Mouse (Mus musculus): ENCODE measurements at regions not wholly inside any gene's neighbourhood (a gene's known extent, or its start where the extent isn't known, plus 50 kb on each side); places are given as distances from the start of the nearest gene placed in this dataset.
A peak's percentile ranks its signal among the peaks of the same experiment; 100 is the strongest.

DNA sequence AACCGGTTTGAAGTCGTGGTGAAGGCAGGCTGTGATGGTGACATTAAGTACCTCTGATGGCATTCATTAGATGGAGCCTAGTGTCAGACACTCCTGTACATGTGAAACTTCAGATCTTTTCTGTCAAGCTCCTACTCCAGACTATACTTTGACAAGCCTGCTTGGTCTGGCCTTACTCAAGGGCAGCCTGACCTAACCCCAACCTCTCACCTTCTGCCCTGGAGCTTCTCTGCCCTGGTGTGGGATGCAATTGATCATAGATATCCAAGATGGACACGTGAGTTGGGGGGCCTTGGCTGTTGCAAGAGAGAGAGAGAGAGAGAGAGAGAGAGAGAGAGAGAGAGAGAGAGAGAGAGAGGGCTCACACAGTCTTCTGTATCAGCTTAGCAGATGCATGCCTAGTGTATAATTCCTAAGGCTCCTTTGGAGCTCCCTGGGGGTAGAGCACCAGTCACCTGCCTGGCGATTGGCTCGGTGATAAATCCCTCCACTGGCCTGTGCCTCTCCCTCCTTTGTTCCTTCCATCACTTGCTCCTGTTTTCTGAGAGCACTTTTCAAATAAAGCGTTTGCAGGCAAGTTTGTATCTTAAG, 416.4 kb downstream of the Wdr11 start:
- Histone ChIP-seq H3K9me3 (ENCODE audit: control insufficient read depth, low read length) (no peaks in the 10 kb centered on the region), H3K9ac (ENCODE audit: low read depth, low read length) (no peak overlapping the region), H3K4me1 (ENCODE audit: control insufficient read depth, insufficient read depth, low read length) (peaks cover 7% of the 10 kb centered on the region; the same call in 1 of the 2 replicates), H3K27ac (ENCODE audit: low read depth, low read length) (no peak overlapping the region), H3K4me2 (replicated peaks; ENCODE audit: low read depth, low read length) (no peak overlapping the region), H3K27me3 (ENCODE audit: control insufficient read depth, insufficient read depth, low read length) (no peaks in the 10 kb centered on the region), H3K4me3 (ENCODE audit: low read length) (no peak overlapping the region), H3K36me3 (ENCODE audit: control insufficient read depth, insufficient read depth, low read length) (no peaks in the 10 kb centered on the region)
- ATAC-seq (ENCODE audit: low FRiP score, low TSS enrichment): no peak
- WGBS: 26% methylated on average over 6 of the region's 6 CpGs

DNA sequence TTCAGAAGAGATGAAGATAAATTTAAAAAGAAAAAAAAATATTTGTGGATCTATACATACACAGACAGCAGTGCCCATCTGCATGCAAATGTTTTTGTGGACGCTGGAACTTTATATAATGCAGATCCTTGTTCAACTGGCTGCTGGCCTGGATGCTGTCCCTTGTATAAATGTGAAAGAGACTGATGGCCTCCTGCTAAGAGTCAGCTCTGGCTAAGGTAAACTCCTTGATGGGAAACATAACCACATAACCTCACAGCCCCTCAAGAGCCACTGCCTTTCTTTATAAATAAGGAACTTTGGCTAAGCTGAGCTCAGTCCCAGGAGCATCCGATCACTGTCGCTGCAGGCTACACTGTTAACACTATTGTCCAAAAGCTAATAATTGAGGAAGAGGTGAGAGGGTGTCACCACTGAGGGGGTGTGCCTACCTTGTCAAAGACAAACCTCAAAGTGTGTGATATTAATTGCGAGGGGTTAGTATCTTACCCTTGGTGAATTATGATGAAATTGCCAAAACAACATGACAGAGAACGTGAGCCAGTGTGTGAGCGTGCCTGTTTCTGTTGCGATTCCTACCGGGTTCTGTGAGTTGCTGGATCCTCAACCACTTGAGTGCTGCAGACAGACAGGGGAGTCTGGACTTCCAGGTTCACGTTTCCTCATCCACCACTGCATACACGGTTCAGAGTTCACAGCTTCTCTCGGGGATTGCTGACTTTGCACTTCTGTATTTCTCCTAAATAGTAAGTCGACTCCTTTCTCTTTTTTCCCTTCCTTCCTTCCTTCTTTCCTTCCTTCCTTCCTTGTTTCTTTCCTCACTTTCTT, 417.1 kb downstream of the Wdr11 start:
- Histone ChIP-seq H3K9ac (ENCODE audit: low read depth, low read length) (no peak overlapping the region), H3K27me3 (ENCODE audit: control insufficient read depth, insufficient read depth, low read length) (no peaks in the 10 kb centered on the region), H3K27ac (ENCODE audit: low read depth, low read length) (no peak overlapping the region), H3K9me3 (ENCODE audit: control insufficient read depth, low read length) (no peaks in the 10 kb centered on the region), H3K4me3 (ENCODE audit: low read length) (no peak overlapping the region), H3K4me2 (replicated peaks; ENCODE audit: low read depth, low read length) (no peak overlapping the region), H3K4me1 (ENCODE audit: control insufficient read depth, insufficient read depth, low read length) (peaks cover 7% of the 10 kb centered on the region; the same call in 1 of the 2 replicates), H3K36me3 (ENCODE audit: control insufficient read depth, insufficient read depth, low read length) (no peaks in the 10 kb centered on the region)
- ATAC-seq (ENCODE audit: low FRiP score, low TSS enrichment): no peak
- 47% methylated on average over 12 of the region's 12 CpGs for WGBS

DNA sequence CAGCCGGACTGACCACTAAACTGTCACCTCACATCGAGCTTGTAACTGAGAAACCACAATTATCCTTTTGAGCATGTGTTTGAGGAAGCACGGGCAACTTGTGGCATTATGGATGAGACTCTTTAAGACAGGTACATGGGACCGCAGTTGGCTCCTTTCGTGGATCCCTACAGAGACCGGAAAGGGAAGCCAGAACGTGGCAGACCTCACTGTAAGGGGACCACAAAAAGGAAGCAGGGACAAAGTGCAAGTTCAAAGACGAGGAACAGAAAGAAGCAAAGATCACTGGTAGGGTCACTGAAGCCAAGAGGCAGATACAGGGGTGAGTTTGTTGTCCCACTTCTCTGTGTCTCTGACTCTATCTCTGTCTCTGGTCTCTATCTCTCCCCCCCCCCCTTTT, 420.4 kb downstream of the Wdr11 start:
- no peak overlapping the region for H3K9ac ChIP-seq (ENCODE audit: low read depth, low read length)
- 70% methylated on average over 8 of the region's 8 CpGs for WGBS

DNA sequence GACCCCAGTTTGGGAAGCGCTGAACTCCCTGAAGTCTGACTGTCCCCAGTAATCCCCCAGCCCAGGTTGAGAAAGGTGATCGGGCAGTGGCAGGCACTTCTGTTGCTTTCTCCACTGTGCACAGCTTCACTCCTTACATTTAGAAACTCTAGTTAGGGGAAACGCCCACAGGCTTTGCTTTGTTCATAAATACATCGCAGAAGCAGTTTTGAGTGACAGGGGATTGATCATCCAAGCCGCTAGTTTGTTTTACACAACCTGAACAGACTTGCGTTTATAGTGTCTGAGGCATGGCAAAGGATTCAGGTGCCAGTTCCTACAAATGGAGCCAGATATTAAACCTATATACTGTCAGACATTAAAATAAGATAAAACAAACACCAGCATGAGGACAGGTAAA, 421.4 kb downstream of the Wdr11 start:
- no peak overlapping the region for H3K4me3 ChIP-seq (ENCODE audit: low read length)
- H3K27ac ChIP-seq (ENCODE audit: low read depth, low read length): no peak overlapping the region
- H3K4me1 ChIP-seq (ENCODE audit: control insufficient read depth, insufficient read depth, low read length): peaks cover 11% of the 10 kb centered on the region

More for the DNA sequence above, 420.4 kb downstream of the Wdr11 start:
- no peak overlapping the region for H3K4me2 ChIP-seq (replicated peaks; ENCODE audit: low read depth, low read length)
- no peaks in the 10 kb centered on the region for H3K9me3 ChIP-seq (ENCODE audit: control insufficient read depth, low read length)
- H3K27ac ChIP-seq (ENCODE audit: low read depth, low read length): no peak overlapping the region
- H3K36me3 ChIP-seq (ENCODE audit: control insufficient read depth, insufficient read depth, low read length): no peaks in the 10 kb centered on the region
- H3K27me3 ChIP-seq (ENCODE audit: control insufficient read depth, insufficient read depth, low read length): no peaks in the 10 kb centered on the region
- ATAC-seq (ENCODE audit: low FRiP score, low TSS enrichment): no peak
- H3K4me3 ChIP-seq (ENCODE audit: low read length): no peak overlapping the region
- peaks cover 11% of the 10 kb centered on the region for H3K4me1 ChIP-seq (ENCODE audit: control insufficient read depth, insufficient read depth, low read length)

DNA sequence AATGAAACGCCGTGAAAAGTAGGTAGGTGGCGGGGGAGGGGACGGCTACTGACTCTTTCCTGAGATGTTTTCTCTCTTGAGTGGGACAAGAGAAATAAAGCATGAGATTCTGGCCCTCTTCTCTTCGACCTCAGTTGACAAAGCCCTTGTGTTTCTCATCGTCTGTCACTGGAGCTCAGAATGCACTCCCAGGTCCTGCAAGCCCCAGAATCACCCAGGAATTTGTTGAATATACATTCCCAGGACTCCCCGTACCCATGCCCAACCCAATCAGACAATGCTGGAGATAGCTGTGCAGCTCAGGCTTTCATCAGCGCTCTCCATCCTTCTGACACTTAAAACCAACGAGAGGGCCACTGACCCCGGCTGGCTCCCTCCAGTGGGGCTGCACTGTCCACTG, 422.9 kb downstream of the Wdr11 start:
- H3K4me3 ChIP-seq (ENCODE audit: low read length): no peak overlapping the region
- no peaks in the 10 kb centered on the region for H3K9me3 ChIP-seq (ENCODE audit: control insufficient read depth, low read length)
- 55% methylated on average over 10 of the region's 10 CpGs for WGBS
- no peaks in the 10 kb centered on the region for H3K27me3 ChIP-seq (ENCODE audit: control insufficient read depth, insufficient read depth, low read length)
- H3K4me2 ChIP-seq (replicated peaks; ENCODE audit: low read depth, low read length): no peak overlapping the region
- no peaks in the 10 kb centered on the region for H3K36me3 ChIP-seq (ENCODE audit: control insufficient read depth, insufficient read depth, low read length)
- ATAC-seq (ENCODE audit: low FRiP score, low TSS enrichment): no peak
- H3K27ac ChIP-seq (ENCODE audit: low read depth, low read length): no peak overlapping the region
- H3K4me1 ChIP-seq (ENCODE audit: control insufficient read depth, insufficient read depth, low read length): peaks cover 20% of the 10 kb centered on the region
- H3K9ac ChIP-seq (ENCODE audit: low read depth, low read length): no peak overlapping the region

More for the DNA sequence above, 421.4 kb downstream of the Wdr11 start:
- 86% methylated on average over 6 of the region's 6 CpGs for WGBS
- no peak overlapping the region for H3K9ac ChIP-seq (ENCODE audit: low read depth, low read length)
- no peak overlapping the region for H3K4me2 ChIP-seq (replicated peaks; ENCODE audit: low read depth, low read length)
- no peaks in the 10 kb centered on the region for H3K9me3 ChIP-seq (ENCODE audit: control insufficient read depth, low read length)
- no peaks in the 10 kb centered on the region for H3K36me3 ChIP-seq (ENCODE audit: control insufficient read depth, insufficient read depth, low read length)
- H3K27me3 ChIP-seq (ENCODE audit: control insufficient read depth, insufficient read depth, low read length): no peaks in the 10 kb centered on the region
- no peak for ATAC-seq (ENCODE audit: low FRiP score, low TSS enrichment)

DNA sequence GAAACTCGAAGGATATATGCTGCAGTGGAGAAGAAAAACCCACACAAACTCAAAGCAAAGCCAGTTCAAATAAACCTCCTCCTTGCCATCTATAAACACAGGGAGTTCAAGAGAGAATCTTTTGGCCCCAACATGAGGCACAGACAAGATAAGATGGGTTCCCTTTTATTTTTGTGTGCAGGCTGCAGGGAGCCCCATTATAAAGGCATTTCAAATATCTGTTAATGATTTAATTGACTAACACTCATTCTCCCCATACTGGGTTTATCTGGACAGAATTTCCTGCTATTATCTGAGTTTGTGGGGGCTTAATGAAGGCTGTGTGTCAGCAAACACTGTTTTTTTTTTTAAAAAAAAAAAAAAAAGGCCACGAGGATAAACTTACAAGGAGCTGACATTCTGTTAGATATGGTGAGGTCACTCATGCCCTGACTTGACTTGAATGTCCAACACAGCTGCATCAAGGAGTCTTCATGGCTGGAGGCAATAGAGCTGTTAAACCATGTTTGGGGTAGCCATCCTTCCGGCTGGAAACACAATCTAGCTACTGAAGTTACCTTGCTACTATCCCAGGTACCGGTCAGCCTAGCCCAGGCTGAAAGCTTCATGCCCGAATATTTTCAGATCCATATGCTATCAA, 423.8 kb downstream of the Wdr11 start:
- Histone ChIP-seq H3K9me3 (ENCODE audit: control insufficient read depth, low read length) (no peaks in the 10 kb centered on the region), H3K4me3 (ENCODE audit: low read length) (no peak overlapping the region), H3K4me1 (ENCODE audit: control insufficient read depth, insufficient read depth, low read length) (peaks cover 22% of the 10 kb centered on the region), H3K4me2 (replicated peaks; ENCODE audit: low read depth, low read length) (no peak overlapping the region), H3K9ac (ENCODE audit: low read depth, low read length) (no peak overlapping the region), H3K27ac (ENCODE audit: low read depth, low read length) (peak overlapping the region; percentile 42; the same call in 1 of the 2 replicates), H3K27me3 (ENCODE audit: control insufficient read depth, insufficient read depth, low read length) (no peaks in the 10 kb centered on the region), H3K36me3 (ENCODE audit: control insufficient read depth, insufficient read depth, low read length) (no peaks in the 10 kb centered on the region)
- 40% methylated on average over 5 of the region's 5 CpGs for WGBS
- ATAC-seq (ENCODE audit: low FRiP score, low TSS enrichment): no peak

DNA sequence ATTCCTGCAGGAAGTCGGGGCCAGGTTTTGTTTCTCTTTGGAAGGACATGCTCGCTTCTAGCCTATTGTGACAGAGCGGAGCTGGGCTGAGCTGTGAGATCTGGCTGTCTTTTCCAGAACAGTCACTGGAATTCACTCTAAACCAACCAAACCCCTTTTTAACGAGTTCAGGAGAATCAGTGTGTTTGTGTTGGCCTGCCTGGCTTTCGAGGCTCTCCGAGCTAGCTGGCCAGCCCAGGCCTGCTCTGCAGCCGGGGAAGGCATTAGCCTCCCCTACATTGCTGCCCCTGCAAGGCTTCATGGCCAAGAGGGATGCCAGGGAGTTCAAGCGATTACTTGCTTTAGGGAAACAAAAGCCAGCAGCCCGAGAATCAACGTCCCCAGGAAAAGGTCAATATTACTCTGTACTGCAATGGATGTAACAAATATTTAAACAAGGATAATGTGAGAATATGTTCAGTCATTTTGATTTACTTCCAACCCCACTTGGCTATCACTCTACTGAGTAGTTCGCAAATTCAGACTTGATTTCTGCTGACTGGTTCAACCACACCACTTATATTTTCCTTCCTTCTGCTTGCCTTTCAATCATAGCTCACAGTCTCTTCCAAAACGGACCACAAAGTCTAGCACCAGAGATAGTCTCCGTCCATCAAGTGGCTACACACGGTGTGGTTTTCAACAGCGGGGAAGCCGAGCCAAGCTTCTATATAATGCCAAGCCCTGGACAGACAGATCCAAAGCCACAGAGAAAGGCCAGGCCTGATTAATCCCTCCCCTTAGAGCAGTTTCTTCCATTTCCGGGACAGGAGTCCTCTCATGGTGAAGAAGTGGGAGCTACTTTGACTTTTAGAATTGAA, 424.6 kb downstream of the Wdr11 start:
- H3K4me1 ChIP-seq (ENCODE audit: control insufficient read depth, insufficient read depth, low read length): peaks cover 20% of the 10 kb centered on the region
- H3K36me3 ChIP-seq (ENCODE audit: control insufficient read depth, insufficient read depth, low read length): no peaks in the 10 kb centered on the region
- no peaks in the 10 kb centered on the region for H3K27me3 ChIP-seq (ENCODE audit: control insufficient read depth, insufficient read depth, low read length)
- peak overlapping the region; percentile 42; the same call in 1 of the 2 replicates for H3K27ac ChIP-seq (ENCODE audit: low read depth, low read length)
- H3K9ac ChIP-seq (ENCODE audit: low read depth, low read length): no peak overlapping the region
- no peak overlapping the region for H3K4me2 ChIP-seq (replicated peaks; ENCODE audit: low read depth, low read length)
- H3K9me3 ChIP-seq (ENCODE audit: control insufficient read depth, low read length): no peaks in the 10 kb centered on the region
- no peak for ATAC-seq (ENCODE audit: low FRiP score, low TSS enrichment)
- 64% methylated on average over 17 of the region's 17 CpGs for WGBS
- H3K4me3 ChIP-seq (ENCODE audit: low read length): no peak overlapping the region

DNA sequence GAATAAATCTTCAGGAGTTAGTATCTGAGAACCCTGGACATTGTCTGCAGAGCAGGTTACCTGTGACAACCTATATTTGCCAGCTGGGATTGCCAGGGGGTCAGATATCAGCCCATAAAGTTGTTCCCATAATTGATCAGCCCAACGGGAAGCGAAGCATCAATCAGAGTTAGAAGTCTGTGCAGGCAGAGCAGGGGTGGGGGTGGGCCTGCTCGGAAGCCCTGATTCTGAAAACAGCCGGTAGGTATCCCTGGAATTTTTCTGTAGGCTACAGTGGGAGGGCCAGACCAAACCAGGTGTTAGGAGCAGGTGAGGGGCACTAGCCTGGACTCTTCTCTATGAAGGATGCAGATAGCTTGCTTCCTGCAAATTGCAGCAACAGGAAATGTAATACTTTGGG, 427.2 kb downstream of the Wdr11 start:
- 17% methylated on average over 4 of the region's 4 CpGs for WGBS
- H3K4me2 ChIP-seq (replicated peaks; ENCODE audit: low read depth, low read length): no peak overlapping the region
- peak; percentile 46; the same call in 1 of the 2 replicates for ATAC-seq (ENCODE audit: low FRiP score, low TSS enrichment)
- H3K36me3 ChIP-seq (ENCODE audit: control insufficient read depth, insufficient read depth, low read length): no peaks in the 10 kb centered on the region
- H3K27me3 ChIP-seq (ENCODE audit: control insufficient read depth, insufficient read depth, low read length): no peaks in the 10 kb centered on the region
- no peak overlapping the region for H3K4me3 ChIP-seq (ENCODE audit: low read length)
- no peak overlapping the region for H3K9ac ChIP-seq (ENCODE audit: low read depth, low read length)
- H3K4me1 ChIP-seq (ENCODE audit: control insufficient read depth, insufficient read depth, low read length): peaks cover 18% of the 10 kb centered on the region
- no peaks in the 10 kb centered on the region for H3K9me3 ChIP-seq (ENCODE audit: control insufficient read depth, low read length)
- no peak overlapping the region for H3K27ac ChIP-seq (ENCODE audit: low read depth, low read length)
